Mouse (Mus musculus): Measurements from ENCODE around the gene Dolpp1. TPM values are rescaled to one million over a fixed set of nuclear protein-coding genes. Genes with fewer than 3 reads are reported as not detected.
"Not testable (repeated sequence)": the region's sequence is repeated elsewhere in the genome, so short reads cannot be mapped to it uniquely, and the experiment has no call there.

The Dolpp1 gene
- polyA plus RNA-seq, 1 experiment from 2014 or later = 12.2 TPM

- DNase-seq = no peak
- ATAC-seq = no peak
- H3K4me1 ChIP-seq (ENCODE audit: insufficient read depth) = peaks cover 53% of the 10 kb centered on the region
- peak overlapping the region; percentile 88 for H3K4me2 ChIP-seq (ENCODE audit: low read depth, low read length)
- H3K27ac ChIP-seq (ENCODE audit: low read depth) = peak overlapping the region; percentile 98
- peak overlapping the region; percentile 98 for H3K9ac ChIP-seq (replicated peaks)
- TF ChIP-seq CTCF (IDR thresholded peaks at IDR 0.05; ENCODE audit: low read depth) = no peak
- peaks cover 15% of the 10 kb centered on the region; the same call in 1 of the 2 replicates for H3K36me3 ChIP-seq (replicated peaks; ENCODE audit: insufficient read depth, low read length)
- H3K4me3 ChIP-seq (ENCODE audit: low read depth, low read length) = peak overlapping the region; percentile 98
- 0% methylated on average over 7 of the region's 7 CpGs for WGBS (ENCODE audit: insufficient replicate concordance)
- H3K9me3 ChIP-seq (ENCODE audit: low read length) = no peaks in the 10 kb centered on the region
- no peaks in the 10 kb centered on the region for H3K27me3 ChIP-seq (ENCODE audit: insufficient read depth, low read length)
Measured at GRCm38 (mm10) chr2:30416649-30416965, 24.6 kb downstream of the Dolpp1 start.

DNA sequence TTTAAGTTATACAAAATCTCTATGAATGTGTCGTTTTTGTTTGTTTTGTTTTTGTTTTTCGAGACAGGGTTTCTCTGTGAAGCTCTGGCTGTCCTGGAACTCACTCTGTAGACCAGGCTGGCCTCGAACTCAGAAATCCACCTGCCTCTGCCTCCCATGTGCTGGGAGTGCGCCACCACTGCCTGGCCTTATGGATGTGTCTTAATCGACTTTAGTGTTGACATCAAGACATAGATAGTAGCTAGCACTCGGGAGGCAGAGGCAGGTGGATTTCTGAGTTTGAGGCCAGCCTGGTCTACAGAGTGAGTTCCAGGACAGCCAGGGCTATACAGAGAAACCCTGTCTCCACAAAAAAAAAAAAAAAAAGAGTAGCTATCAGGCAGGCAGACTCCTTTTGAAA is 25.1 kb downstream of the Dolpp1 start:
- peaks cover 11% of the 10 kb centered on the region; the same call in 1 of the 2 replicates for H3K36me3 ChIP-seq (replicated peaks; ENCODE audit: insufficient read depth, low read length)

DNA sequence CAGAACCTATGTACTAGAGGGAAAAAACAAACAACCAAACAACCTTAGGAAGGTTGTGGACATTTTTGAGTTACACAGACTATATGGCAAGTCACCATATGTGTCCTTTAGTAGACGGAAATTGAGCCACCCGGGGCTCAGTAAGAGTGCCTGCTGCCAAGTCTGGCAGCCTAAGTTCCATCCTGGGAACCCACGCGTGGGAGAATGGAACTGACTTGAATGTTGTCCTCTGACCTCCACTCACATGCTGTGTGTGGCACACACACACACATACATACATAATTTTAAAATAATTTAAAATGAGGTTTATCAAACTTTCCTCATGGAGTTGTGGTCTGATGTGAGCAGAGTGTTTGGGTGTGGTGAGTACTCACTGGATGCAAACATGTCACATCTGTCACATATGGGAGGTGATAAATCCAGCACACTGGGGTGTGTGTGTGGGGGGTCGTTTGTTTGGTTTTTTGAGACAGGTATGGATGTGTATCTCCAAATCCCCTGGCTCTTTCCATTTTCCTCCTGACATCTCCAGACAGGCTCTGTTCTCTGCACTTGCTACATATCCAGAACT is 25.6 kb downstream of the Dolpp1 start:
- Histone ChIP-seq H3K4me1 (ENCODE audit: insufficient read depth) (peaks cover 51% of the 10 kb centered on the region), H3K27me3 (ENCODE audit: insufficient read depth, low read length) (no peaks in the 10 kb centered on the region), H3K9me3 (ENCODE audit: low read length) (no peaks in the 10 kb centered on the region), H3K4me2 (ENCODE audit: low read depth, low read length) (peak overlapping the region; percentile 88), H3K27ac (ENCODE audit: low read depth) (peak overlapping the region; percentile 98), H3K4me3 (ENCODE audit: low read depth, low read length) (peak overlapping the region; percentile 98), H3K36me3 (replicated peaks; ENCODE audit: insufficient read depth, low read length) (peaks cover 5% of the 10 kb centered on the region; the same call in 1 of the 2 replicates), H3K9ac (replicated peaks) (peak overlapping the region; percentile 62)
- TF ChIP-seq EP300 (IDR thresholded peaks at IDR 0.05; ENCODE audit: low read depth) (peak; percentile 89), CTCF (IDR thresholded peaks at IDR 0.05; ENCODE audit: low read depth) (no peak)
- DNase-seq (peak; percentile 41), ATAC-seq (peak; percentile 29)
- WGBS (ENCODE audit: insufficient replicate concordance) = 58% methylated on average over 5 of the region's 5 CpGs

More for the DNA sequence above, 25.1 kb downstream of the Dolpp1 start:
- peak overlapping the region; percentile 98 for H3K4me3 ChIP-seq (ENCODE audit: low read depth, low read length)
- ATAC-seq; H3K27me3 ChIP-seq (ENCODE audit: insufficient read depth, low read length); H3K9me3 ChIP-seq (ENCODE audit: low read length); DNase-seq: not testable (repeated sequence)
- peak overlapping the region; percentile 62 for H3K9ac ChIP-seq (replicated peaks)
- H3K4me2 ChIP-seq (ENCODE audit: low read depth, low read length) = peak overlapping the region; percentile 88
- peak overlapping the region; percentile 98 for H3K27ac ChIP-seq (ENCODE audit: low read depth)
- whole genome bisulfite sequencing (ENCODE audit: insufficient replicate concordance) = 43% methylated on average over 6 of the region's 6 CpGs
- H3K4me1 ChIP-seq (ENCODE audit: insufficient read depth) = peaks cover 53% of the 10 kb centered on the region

- peak overlapping the region; percentile 98 for H3K27ac ChIP-seq (ENCODE audit: low read depth)
- peak overlapping the region; percentile 62 for H3K9ac ChIP-seq (replicated peaks)
- no peaks in the 10 kb centered on the region for H3K9me3 ChIP-seq (ENCODE audit: low read length)
- H3K4me2 ChIP-seq (ENCODE audit: low read depth, low read length) = peak overlapping the region; percentile 88
- DNase-seq (no peak), ATAC-seq (no peak)
- WGBS (ENCODE audit: insufficient replicate concordance) = 69% methylated on average over 6 of the region's 6 CpGs
- H3K27me3 ChIP-seq (ENCODE audit: insufficient read depth, low read length) = no peaks in the 10 kb centered on the region
- H3K36me3 ChIP-seq (replicated peaks; ENCODE audit: insufficient read depth, low read length) = peaks cover 3% of the 10 kb centered on the region; the same call in 1 of the 2 replicates
- TF ChIP-seq EP300 (IDR thresholded peaks at IDR 0.05; ENCODE audit: low read depth) = no peak
- no peak for TF ChIP-seq CTCF (IDR thresholded peaks at IDR 0.05; ENCODE audit: low read depth)
- H3K4me1 ChIP-seq (ENCODE audit: insufficient read depth) = peaks cover 45% of the 10 kb centered on the region
- peak overlapping the region; percentile 98 for H3K4me3 ChIP-seq (ENCODE audit: low read depth, low read length)
Measured at GRCm38 (mm10) chr2:30418259-30418658, 26.2 kb downstream of the Dolpp1 start.

GRCm38 (mm10) chr2:30419112-30419511 is 27.1 kb downstream of the Dolpp1 start:
- Histone ChIP-seq H3K4me3 (ENCODE audit: low read depth, low read length) (peak overlapping the region; percentile 98), H3K27me3 (ENCODE audit: insufficient read depth, low read length) (no peaks in the 10 kb centered on the region), H3K4me2 (ENCODE audit: low read depth, low read length) (peak overlapping the region; percentile 88), H3K9me3 (ENCODE audit: low read length) (no peaks in the 10 kb centered on the region), H3K9ac (replicated peaks) (peak overlapping the region; percentile 62), H3K4me1 (ENCODE audit: insufficient read depth) (peaks cover 38% of the 10 kb centered on the region), H3K27ac (ENCODE audit: low read depth) (peak overlapping the region; percentile 98), H3K36me3 (replicated peaks; ENCODE audit: insufficient read depth, low read length) (peaks cover 3% of the 10 kb centered on the region; the same call in 1 of the 2 replicates)
- no peak for ATAC-seq
- no peak for DNase-seq
- 52% methylated on average over 10 of the region's 10 CpGs for WGBS (ENCODE audit: insufficient replicate concordance)
- TF ChIP-seq CTCF (IDR thresholded peaks at IDR 0.05; ENCODE audit: low read depth) (no peak), EP300 (IDR thresholded peaks at IDR 0.05; ENCODE audit: low read depth) (no peak)

DNA sequence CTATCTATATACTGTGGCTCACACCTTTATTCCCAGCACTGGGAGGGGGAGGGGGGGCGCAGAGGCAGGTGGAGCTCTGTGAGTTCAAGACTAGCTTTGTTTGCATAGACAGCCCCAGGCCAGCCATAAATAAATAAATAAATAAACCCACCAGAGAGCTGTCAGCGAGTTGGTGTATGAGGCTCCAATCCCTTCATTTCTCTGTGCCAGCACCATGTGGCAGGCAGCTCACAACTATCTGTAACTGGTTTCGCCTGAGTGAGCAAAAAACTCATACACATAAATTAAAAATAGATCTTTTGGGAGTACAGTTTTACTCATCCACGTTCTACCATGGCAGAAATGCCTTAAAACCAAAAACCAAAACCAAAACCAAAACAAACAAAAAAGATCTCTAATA is 29.4 kb downstream of the Dolpp1 start:
- WGBS (ENCODE audit: insufficient replicate concordance) = 81% methylated on average over 4 of the region's 4 CpGs
- no peak overlapping the region for H3K27ac ChIP-seq (ENCODE audit: low read depth)
- no peak for TF ChIP-seq EP300 (IDR thresholded peaks at IDR 0.05; ENCODE audit: low read depth)
- TF ChIP-seq CTCF (IDR thresholded peaks at IDR 0.05; ENCODE audit: low read depth) = no peak
- no peak overlapping the region for H3K4me2 ChIP-seq (ENCODE audit: low read depth, low read length)
- H3K9me3 ChIP-seq (ENCODE audit: low read length) = no peaks in the 10 kb centered on the region
- peaks cover 10% of the 10 kb centered on the region for H3K36me3 ChIP-seq (replicated peaks; ENCODE audit: insufficient read depth, low read length)
- DNase-seq = no peak
- H3K4me1 ChIP-seq (ENCODE audit: insufficient read depth) = peaks cover 31% of the 10 kb centered on the region
- no peak overlapping the region for H3K4me3 ChIP-seq (ENCODE audit: low read depth, low read length)
- H3K9ac ChIP-seq (replicated peaks) = 0 out of 2 replicates have a peak overlapping the region, but pooled peaks have one; percentile 22
- no peak for ATAC-seq
- H3K27me3 ChIP-seq (ENCODE audit: insufficient read depth, low read length) = no peaks in the 10 kb centered on the region

Data from liver, postnatal 0 days (tissue).